Mouse (Mus musculus) gastrocnemius, adult 2 months (tissue): ENCODE measurements at regions not wholly inside any gene's neighbourhood (a gene's known extent, or its start where the extent isn't known, plus 50 kb on each side); places are given as distances from the start of the nearest gene placed in this dataset. TPM values are rescaled to one million over a fixed set of nuclear protein-coding genes. Genes with fewer than 3 reads are reported as not detected.

Source experiments
- DNase-seq: peaks from one replicate; pipeline ENCODE4 v3.0.0; 2022
- H3K27ac ChIP-seq: fragments of 200-600 bp; 2 replicates; pipeline ENCODE4 v1.8.1; 2022; ENCODE audit warnings: mild to moderate bottlenecking
- H3K4me3 ChIP-seq: fragments of 200-600 bp; 2 replicates; pipeline ENCODE4 v1.8.1; 2022; ENCODE audit warnings: mild to moderate bottlenecking, moderate library complexity
- CTCF ChIP-seq: fragments of 200-600 bp; IDR thresholded peaks from 2 replicates; pipeline ENCODE4 v1.8.1; 2022; ENCODE audit warnings: antibody characterized with exemption, mild to moderate bottlenecking, moderate library complexity
- intact Hi-C: fragments of 180-260 bp; cut with DNase I; formaldehyde crosslinking; loops from one replicate; pipeline ENCODE4 v1.15.1; 2025
- microRNA-seq: library from miRNA; unstranded; fragments of <30 nt; microRNA quantifications from one replicate; pipeline ENCODE4 v1.2.0, GENCODE M21; 2021

DNA sequence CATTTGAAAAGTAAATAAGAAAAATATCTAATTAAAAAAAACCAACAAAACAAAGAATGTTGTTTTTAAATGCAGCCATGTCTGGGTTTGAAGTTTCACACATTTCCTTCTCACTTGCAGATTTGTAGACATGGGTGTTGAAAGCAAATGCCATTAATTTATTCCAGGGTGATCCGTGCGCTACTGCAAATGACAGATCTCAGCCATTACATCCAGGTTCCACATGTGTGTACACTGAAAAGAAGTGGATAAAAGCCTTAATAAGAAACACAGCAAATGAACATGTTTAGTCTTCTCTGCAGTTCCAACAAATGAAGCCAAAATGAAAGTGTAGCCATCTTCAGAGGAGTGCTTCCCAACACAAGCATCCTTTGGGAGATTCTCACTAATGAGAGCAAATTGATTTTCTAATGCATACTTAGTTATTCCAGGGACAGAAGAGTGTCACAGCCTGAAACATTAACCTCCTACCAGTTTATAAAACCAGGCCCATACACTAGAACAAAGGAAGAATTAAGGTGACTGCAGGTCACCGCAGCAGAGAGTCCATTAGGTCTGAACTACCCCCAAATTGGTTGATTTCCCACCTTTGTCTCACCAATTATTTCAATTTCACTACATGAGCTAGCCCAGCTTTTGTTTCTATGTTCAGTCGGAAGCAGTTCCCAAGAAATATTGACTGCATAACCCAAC lies 123.2 kb upstream of the Zpld1 start:
- H3K27ac ChIP-seq: no peak overlapping the region
- H3K4me3 ChIP-seq: no peak overlapping the region
- DNase-seq: no peak
- no peak for TF ChIP-seq CTCF
- intact Hi-C loops: no loop called here

DNA sequence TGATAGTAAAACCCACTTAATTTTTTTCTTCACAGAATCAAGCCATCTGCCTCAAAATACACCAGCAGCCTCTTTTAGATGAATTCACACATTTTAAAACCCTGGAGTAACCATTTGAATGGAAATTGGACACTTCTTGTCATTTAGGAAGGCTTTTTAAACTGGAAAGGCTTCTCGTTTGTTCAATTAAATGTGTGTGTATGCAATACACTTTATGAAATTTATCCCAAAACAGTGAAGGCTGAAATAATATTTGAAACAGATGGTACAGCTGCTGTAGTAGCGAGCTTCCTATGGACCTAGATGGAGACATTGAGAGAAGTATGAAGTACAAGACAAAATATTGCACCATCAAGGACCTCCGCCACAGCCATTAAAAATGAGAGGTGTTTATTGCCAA lies 121.1 kb upstream of the Zpld1 start:
- intact Hi-C loops: no loop called here
- no peak for DNase-seq
- Histone ChIP-seq H3K27ac (no peak overlapping the region), H3K4me3 (no peak overlapping the region)
- TF ChIP-seq CTCF: no peak

DNA sequence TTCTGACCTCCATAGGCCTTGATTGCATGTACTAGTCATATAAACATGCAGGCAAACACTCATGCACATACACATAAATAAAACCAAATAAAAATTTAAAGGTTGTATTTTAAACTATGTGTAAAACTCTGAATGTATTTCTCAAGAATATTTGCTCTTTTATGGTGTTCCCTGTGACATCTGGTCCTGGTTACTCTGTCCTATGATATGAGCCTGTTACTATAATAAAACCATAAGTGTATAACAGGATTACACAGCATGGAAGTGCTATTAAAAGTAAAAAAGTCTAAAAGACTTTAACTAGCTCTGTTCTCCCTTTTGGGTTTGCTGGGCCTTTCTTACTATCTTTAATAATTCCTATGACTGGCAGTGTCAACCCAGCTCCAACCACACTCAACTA lies 103.0 kb upstream of the Zpld1 start:
- intact Hi-C loops: no loop called here
- Histone ChIP-seq H3K4me3 (no peak overlapping the region), H3K27ac (no peak overlapping the region)
- no peak for TF ChIP-seq CTCF
- DNase-seq: no peak

DNA sequence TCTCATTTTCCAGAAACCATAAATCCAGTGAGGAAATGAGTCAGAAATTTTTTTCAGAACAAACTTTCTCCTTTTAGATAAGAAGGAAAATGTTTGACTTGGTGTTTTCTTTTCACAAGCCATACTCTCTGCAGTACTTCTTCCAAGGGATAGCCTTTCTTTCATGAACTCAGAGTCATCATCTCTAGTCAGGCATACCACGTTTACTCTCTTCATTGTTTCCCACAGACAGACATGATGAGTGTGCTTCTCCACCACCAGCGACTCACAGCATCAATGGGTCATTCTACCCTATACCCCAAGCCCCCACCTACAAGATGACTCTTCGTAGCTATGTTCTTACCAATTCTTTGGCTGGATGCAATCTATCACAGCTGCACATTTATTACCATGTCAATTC lies 97.1 kb upstream of the Zpld1 start:
- intact Hi-C loops: no loop called here
- no peak overlapping the region for H3K4me3 ChIP-seq
- no peak overlapping the region for H3K27ac ChIP-seq
- no peak for DNase-seq
- TF ChIP-seq CTCF: no peak

DNA sequence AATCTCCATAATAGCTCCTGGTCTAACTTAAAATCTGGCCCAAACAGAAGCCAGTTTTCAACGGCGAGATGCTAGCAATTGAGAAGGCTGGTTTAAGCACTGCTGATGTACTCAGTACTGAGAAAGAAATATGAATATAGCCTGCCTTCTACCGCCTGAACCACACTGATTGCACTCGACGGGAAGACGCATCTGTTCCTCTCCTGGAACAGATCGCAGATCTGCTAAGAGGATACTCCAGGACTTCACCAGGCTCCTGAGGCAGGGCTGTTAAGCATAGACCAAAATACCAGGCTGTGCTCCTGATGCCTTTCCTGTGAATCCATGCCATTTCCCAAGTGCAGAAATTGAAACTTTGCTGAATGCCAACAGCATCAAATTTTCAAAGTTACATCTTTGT lies 92.6 kb upstream of the Zpld1 start:
- no peak for TF ChIP-seq CTCF
- Histone ChIP-seq H3K4me3 (no peak overlapping the region), H3K27ac (no peak overlapping the region)
- no peak for DNase-seq
- intact Hi-C loops: no loop called here

DNA sequence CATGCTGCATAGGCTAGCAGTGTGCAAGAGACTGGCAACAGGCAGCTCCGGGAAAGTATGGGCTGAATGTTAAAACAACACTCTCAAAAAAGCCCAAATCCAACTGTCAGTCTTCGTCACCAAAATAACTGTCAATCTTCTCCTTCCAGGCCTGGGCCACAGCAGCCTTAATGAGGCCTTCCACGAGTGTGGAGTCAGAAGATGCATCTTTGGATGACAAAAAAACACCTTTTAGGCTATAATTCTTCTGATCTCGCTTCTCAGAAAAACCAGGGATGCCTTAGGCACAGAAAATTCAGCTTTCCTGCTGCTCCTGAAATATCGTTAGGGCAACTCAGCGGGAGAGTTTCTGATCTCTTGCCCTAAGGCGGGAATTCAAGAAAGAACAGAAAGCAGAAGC lies 82.2 kb upstream of the Zpld1 start:
- Histone ChIP-seq H3K4me3 (no peak overlapping the region), H3K27ac (no peak overlapping the region)
- no peak for TF ChIP-seq CTCF
- no peak for DNase-seq
- intact Hi-C loops: no loop called here

DNA sequence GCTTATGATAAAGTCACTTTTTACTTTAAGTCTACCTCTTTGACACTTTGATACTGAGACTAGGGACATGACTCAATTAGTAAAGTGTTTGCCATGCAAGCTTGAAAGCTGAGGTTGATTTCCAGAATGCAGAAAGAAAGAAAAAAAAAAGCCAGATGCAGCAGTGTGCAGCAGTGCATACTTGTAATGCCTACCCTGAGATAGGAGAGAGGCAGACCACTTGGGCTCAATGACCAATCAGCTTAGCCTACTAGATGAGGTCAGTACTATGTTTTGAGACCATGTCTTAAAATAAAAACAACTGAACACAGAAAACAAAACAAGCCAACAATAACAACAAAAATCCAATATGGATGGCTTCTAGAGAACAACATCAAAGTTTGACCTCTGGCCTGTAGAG lies 81.4 kb upstream of the Zpld1 start:
- DNase-seq: no peak
- Histone ChIP-seq H3K4me3 (no peak overlapping the region), H3K27ac (no peak overlapping the region)
- TF ChIP-seq CTCF: no peak
- intact Hi-C loops: no loop called here

DNA sequence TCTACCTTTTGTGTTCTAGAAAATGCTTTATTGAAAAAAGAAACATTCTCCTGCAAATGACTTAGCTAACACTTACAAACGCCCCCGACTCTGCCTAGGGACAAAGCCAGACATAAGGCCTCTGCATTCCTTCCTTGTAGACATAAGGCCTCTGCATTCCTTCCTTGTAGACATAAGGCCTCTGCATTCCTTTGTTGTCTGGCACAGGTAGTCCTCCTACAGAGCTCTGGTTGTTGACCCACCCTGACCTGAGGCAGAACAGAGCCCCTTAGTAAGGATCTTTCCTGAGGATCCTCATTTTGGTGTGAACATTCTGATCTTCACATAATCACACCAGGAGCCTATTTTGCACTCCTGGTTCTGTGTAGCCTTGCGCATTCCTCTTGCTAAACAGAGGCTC lies 80.9 kb upstream of the Zpld1 start:
- no peak for DNase-seq
- Histone ChIP-seq H3K4me3 (no peak overlapping the region), H3K27ac (no peak overlapping the region)
- no peak for TF ChIP-seq CTCF
- intact Hi-C loops: no loop called here

DNA sequence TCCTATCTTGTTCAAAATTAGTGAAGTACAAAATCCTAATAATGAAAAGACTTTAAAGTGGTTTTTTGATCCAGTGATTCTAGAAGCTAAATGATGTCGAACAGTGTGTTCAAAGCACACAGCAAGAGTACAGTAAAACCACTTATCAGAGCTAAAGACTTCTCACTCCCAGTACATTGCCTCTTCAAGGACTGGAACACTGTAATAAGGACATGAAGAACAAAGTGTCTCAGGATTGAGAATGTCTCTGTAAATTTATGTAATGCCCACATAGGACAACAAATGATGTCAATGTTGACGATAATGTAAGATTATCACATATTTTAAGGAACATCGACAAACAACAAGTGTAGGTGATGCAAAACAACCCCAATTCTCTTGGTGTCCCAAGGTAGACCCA lies 78.1 kb upstream of the Zpld1 start:
- intact Hi-C loops: no loop called here
- no peak for DNase-seq
- no peak for TF ChIP-seq CTCF
- Histone ChIP-seq H3K27ac (no peak overlapping the region), H3K4me3 (no peak overlapping the region)

DNA sequence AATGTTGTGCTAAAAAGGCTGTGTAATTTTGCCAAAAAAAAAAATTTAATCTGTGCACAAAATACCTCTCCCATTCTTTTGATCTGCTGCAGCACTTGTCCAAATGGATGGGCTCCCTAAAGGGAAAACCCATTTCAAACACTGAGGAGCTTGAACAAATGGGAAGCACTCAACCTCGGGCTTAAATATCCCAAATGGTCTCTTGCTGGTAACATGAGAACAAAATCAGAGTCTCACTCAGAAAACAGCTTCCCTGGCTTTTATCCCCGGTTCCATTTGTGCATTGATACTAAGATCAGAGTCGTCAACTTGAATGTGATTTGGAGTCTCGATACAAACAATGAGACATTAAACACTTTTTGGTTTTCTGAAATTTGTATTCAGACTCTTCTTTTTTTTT lies 59.9 kb upstream of the Zpld1 start:
- no peak for TF ChIP-seq CTCF
- H3K27ac ChIP-seq: no peak overlapping the region
- intact Hi-C loops: no loop called here
- DNase-seq: no peak
- no peak overlapping the region for H3K4me3 ChIP-seq

DNA sequence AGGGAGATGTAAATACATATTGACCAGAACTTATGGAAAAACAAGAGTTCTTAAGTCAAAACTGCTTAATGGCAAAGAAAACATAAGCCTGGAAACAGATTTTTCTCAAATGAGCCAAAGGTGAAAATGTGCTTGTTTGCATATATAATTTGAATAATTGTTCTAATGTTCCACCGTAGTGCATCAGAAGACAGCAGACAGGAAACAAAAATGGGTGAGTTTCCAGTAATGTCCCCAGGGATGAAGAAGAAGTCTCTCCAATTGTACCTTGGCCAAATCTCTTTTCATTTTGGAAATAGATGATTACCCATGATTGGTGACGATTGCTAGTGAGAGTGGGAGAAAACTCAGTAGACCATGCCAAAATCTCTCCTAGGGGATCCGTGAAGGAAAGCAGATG lies 58.3 kb upstream of the Zpld1 start:
- DNase-seq: no peak
- Histone ChIP-seq H3K4me3 (no peak overlapping the region), H3K27ac (no peak overlapping the region)
- no peak for TF ChIP-seq CTCF
- intact Hi-C loops: no loop called here

Small RNAs in the stretch of these regions (microRNA-seq; reads per million reads assigned to microRNA genes)
- gene Mir5118: not detected
